Mouse (Mus musculus) heart, postnatal 0 days (tissue): ENCODE data around the gene Dus2. TPM values are rescaled to one million over a fixed set of nuclear protein-coding genes. Genes with fewer than 3 reads are reported as not detected.

Source experiments
- ATAC-seq: fragments of 200-750 bp; cut with Nextera tagmentation; 2 replicates; pipeline ENCODE4 v1.8.0; 2017; ENCODE audit warnings: low read depth, moderate number of reproducible peaks, moderate library complexity; ENCODE audit not compliant: insufficient read depth
- DNase-seq: peaks from one replicate; pipeline ENCODE4 v3.0.0-alpha.2; 2016; ENCODE audit warnings: low spot score
- H3K27ac ChIP-seq: fragments of 300-500 bp; sonication (generic); 2 replicates; pipeline ENCODE4 v1.5.1; 2014; ENCODE audit warnings: low read depth, mild to moderate bottlenecking
- H3K27me3 ChIP-seq: fragments of 300-500 bp; sonication (generic); 2 replicates; pipeline ENCODE4 v1.6.1; 2014; ENCODE audit warnings: low read length, mixed read lengths; ENCODE audit not compliant: control insufficient read depth, insufficient read depth
- H3K36me3 ChIP-seq: fragments of 300-500 bp; sonication (generic); replicated peaks from 2 replicates; pipeline ENCODE4 v1.6.1; 2014; ENCODE audit warnings: low read length, mixed read lengths; ENCODE audit not compliant: control insufficient read depth, insufficient read depth
- H3K4me1 ChIP-seq: fragments of 300-500 bp; sonication (generic); 2 replicates; pipeline ENCODE4 v1.6.1; 2014; ENCODE audit warnings: antibody characterized with exemption; ENCODE audit not compliant: control insufficient read depth, insufficient read depth
- H3K4me2 ChIP-seq: fragments of 300-500 bp; sonication (generic); 2 replicates; pipeline ENCODE4 v1.6.1; 2014; ENCODE audit warnings: low read depth, mild to moderate bottlenecking, low read length, moderate library complexity
- H3K4me3 ChIP-seq: fragments of 300-500 bp; sonication (generic); 2 replicates; pipeline ENCODE4 v1.5.1; 2014; ENCODE audit warnings: low read depth, low read length
- H3K9ac ChIP-seq: fragments of 300-500 bp; sonication (generic); replicated peaks from 2 replicates; pipeline ENCODE4 v1.6.1; 2014; ENCODE audit warnings: low read depth, low read length, mixed read lengths
- H3K9me3 ChIP-seq: fragments of 300-500 bp; sonication (generic); replicated peaks from 2 replicates; pipeline ENCODE4 v1.6.1; 2016; ENCODE audit warnings: low read length; ENCODE audit not compliant: control insufficient read depth
- CTCF ChIP-seq: IDR thresholded peaks from 2 replicates; pipeline ENCODE4 v1.5.1; 2016; ENCODE audit warnings: antibody characterized with exemption, control low read depth, low read depth
- EP300 ChIP-seq: IDR thresholded peaks from 2 replicates; pipeline ENCODE4 v1.6.1; 2016; ENCODE audit warnings: antibody characterized with exemption, low read depth
- WGBS: fragments of 180-500 bp; shearing (Covaris S2); extraction: QIAGEN DNeasy Blood & Tissue Kit; methylation state at CpG from one replicate; pipeline ENCODE4 v1.1.7; 2014; 5-methylcytosine and 5-hydroxymethylcytosine counted together
- polyA plus RNA-seq: library from polyadenylated mRNA; unstranded; fragments of >200 nt; fragmentation: Nextera tagmentation; extraction: Ambion mirVana; gene quantifications from 2 replicates; pipeline ENCODE4 v1.2.1, GENCODE M21; 2015
- total RNA-seq: library from RNA; depleted of rRNA; stranded (reverse); fragments of >200 nt; gene quantifications from 2 replicates; pipeline ENCODE4 v1.2.3, GENCODE M21; 2014; ENCODE audit warnings: low replicate concordance

The Dus2 gene
- total and polyA plus RNA-seq, 2 experiments from 2014 or later, result 8.5 to 8.6 TPM

GRCm38 (mm10) chr8:105951057-105951659 is 40.0 kb upstream of the Dus2 start:
- H3K4me1 ChIP-seq, result peaks cover 19% of the 10 kb centered on the region
- no peak overlapping the region for H3K4me3 ChIP-seq
- WGBS, result 11% methylated on average over 7 of the region's 7 CpGs
- H3K9ac ChIP-seq, result 0 out of 2 replicates have a peak overlapping the region, but pooled peaks have one; percentile 7
- no peak overlapping the region for H3K4me2 ChIP-seq
- H3K27ac ChIP-seq, result peak overlapping the region; percentile 73
- TF ChIP-seq EP300, result no peak
- TF ChIP-seq CTCF, result no peak
- no peaks in the 10 kb centered on the region for H3K9me3 ChIP-seq
- no peaks in the 10 kb centered on the region for H3K27me3 ChIP-seq
- ATAC-seq (peak; percentile 67), DNase-seq (peak; percentile 27)
- H3K36me3 ChIP-seq, result peaks cover 87% of the 10 kb centered on the region

- no peaks in the 10 kb centered on the region for H3K9me3 ChIP-seq
- ATAC-seq (peak; percentile 71), DNase-seq (peak; percentile 36)
- H3K9ac ChIP-seq, result no peak overlapping the region
- 63% methylated on average over 4 of the region's 4 CpGs for WGBS
- H3K27ac ChIP-seq, result peak overlapping the region; percentile 61; the same call in 1 of the 2 replicates
- no peaks in the 10 kb centered on the region for H3K27me3 ChIP-seq
- TF ChIP-seq CTCF, result no peak
- TF ChIP-seq EP300, result no peak
- H3K4me1 ChIP-seq, result peaks cover 15% of the 10 kb centered on the region; the same call in 1 of the 2 replicates
- peaks cover 75% of the 10 kb centered on the region for H3K36me3 ChIP-seq
- no peak overlapping the region for H3K4me2 ChIP-seq
- no peak overlapping the region for H3K4me3 ChIP-seq
Measured at GRCm38 (mm10) chr8:105956556-105956955, 34.6 kb upstream of the Dus2 start.

GRCm38 (mm10) chr8:105957813-105958212 is 33.3 kb upstream of the Dus2 start:
- DNase-seq, result peak; percentile 64
- H3K36me3 ChIP-seq, result peaks cover 63% of the 10 kb centered on the region

GRCm38 (mm10) chr8:105959350-105959749 is 31.8 kb upstream of the Dus2 start:
- Histone ChIP-seq H3K4me2 (no peak overlapping the region), H3K27me3 (no peaks in the 10 kb centered on the region), H3K36me3 (peaks cover 48% of the 10 kb centered on the region), H3K9me3 (no peaks in the 10 kb centered on the region), H3K4me3 (no peak overlapping the region), H3K9ac (no peak overlapping the region), H3K4me1 (peaks cover 25% of the 10 kb centered on the region), H3K27ac (no peak overlapping the region)
- DNase-seq, result no peak
- no peak for ATAC-seq
- WGBS, result 61% methylated on average over 7 of the region's 7 CpGs
- TF ChIP-seq CTCF, result no peak
- no peak for TF ChIP-seq EP300

More at GRCm38 (mm10) chr8:105957813-105958212, 33.3 kb upstream of the Dus2 start:
- H3K9me3 ChIP-seq, result no peaks in the 10 kb centered on the region
- H3K4me1 ChIP-seq, result peaks cover 17% of the 10 kb centered on the region; the same call in 1 of the 2 replicates
- TF ChIP-seq EP300 (0 out of 2 replicates have a peak, but pooled peaks have one; percentile 11), CTCF (peak; percentile 40)
- ATAC-seq, result peak; percentile 63
- no peak overlapping the region for H3K4me3 ChIP-seq
- no peak overlapping the region for H3K9ac ChIP-seq
- peak overlapping the region; percentile 41 for H3K27ac ChIP-seq
- WGBS, result 37% methylated on average over 3 of the region's 4 CpGs
- H3K4me2 ChIP-seq, result no peak overlapping the region
- no peaks in the 10 kb centered on the region for H3K27me3 ChIP-seq

- Histone ChIP-seq H3K4me1 (peaks cover 33% of the 10 kb centered on the region), H3K9me3 (no peaks in the 10 kb centered on the region), H3K27ac (no peak overlapping the region), H3K4me2 (no peak overlapping the region), H3K4me3 (no peak overlapping the region), H3K27me3 (no peaks in the 10 kb centered on the region), H3K9ac (no peak overlapping the region), H3K36me3 (peaks cover 35% of the 10 kb centered on the region)
- DNase-seq (no peak), ATAC-seq (no peak)
- 84% methylated on average over 14 of the region's 14 CpGs for WGBS
- TF ChIP-seq CTCF (no peak), EP300 (no peak)
Measured at GRCm38 (mm10) chr8:105961101-105961500, 30.0 kb upstream of the Dus2 start.
